Mouse (Mus musculus) ovary, adult 18-20 months (tissue): ENCODE data around the gene Zp1.

Source experiments
- DNase-seq: peaks from one replicate; pipeline ENCODE4 v3.0.0; 2022; ENCODE audit warnings: low spot score, mixed read lengths

Zp1 gene

GRCm38 (mm10) chr19:10878201-10878837 is 42.1 kb downstream of the Zp1 start:
- no peak for DNase-seq

GRCm38 (mm10) chr19:10871328-10871961 is 49.0 kb downstream of the Zp1 start:
- DNase-seq: no peak

GRCm38 (mm10) chr19:10870676-10871075 is 49.8 kb downstream of the Zp1 start:
- peak; percentile 25 for DNase-seq

- DNase-seq: no peak
These were observed 50.4 kb downstream of the Zp1 start, which contains the start of gene Tmem132a for GRCm38 (mm10) chr19:10869886-10870527. Gene Tmem132a, minus strand, starts transcription at chr19:10869940.

GRCm38 (mm10) chr19:10869241-10869885 is 51.1 kb downstream of the Zp1 start:
- DNase-seq: peak; percentile 62

- no peak for DNase-seq
These were observed 51.8 kb downstream of the Zp1 start for GRCm38 (mm10) chr19:10868623-10869141.

GRCm38 (mm10) chr19:10867946-10868622 is 52.3 kb downstream of the Zp1 start:
- DNase-seq: no peak

- DNase-seq: no peak
These were observed 54.1 kb downstream of the Zp1 start for GRCm38 (mm10) chr19:10866351-10866750.
